Mouse (Mus musculus): ENCODE measurements around the gene Nsd1. TPM values are rescaled to one million over a fixed set of nuclear protein-coding genes. Genes with fewer than 3 reads are reported as not detected.
"Not testable (repeated sequence)": the region's sequence is repeated elsewhere in the genome, so short reads cannot be mapped to it uniquely, and the experiment has no call there.

Gene Nsd1
- total and polyA plus RNA-seq, 2 experiments from 2014 or later: 56.2 to 103 TPM

DNA sequence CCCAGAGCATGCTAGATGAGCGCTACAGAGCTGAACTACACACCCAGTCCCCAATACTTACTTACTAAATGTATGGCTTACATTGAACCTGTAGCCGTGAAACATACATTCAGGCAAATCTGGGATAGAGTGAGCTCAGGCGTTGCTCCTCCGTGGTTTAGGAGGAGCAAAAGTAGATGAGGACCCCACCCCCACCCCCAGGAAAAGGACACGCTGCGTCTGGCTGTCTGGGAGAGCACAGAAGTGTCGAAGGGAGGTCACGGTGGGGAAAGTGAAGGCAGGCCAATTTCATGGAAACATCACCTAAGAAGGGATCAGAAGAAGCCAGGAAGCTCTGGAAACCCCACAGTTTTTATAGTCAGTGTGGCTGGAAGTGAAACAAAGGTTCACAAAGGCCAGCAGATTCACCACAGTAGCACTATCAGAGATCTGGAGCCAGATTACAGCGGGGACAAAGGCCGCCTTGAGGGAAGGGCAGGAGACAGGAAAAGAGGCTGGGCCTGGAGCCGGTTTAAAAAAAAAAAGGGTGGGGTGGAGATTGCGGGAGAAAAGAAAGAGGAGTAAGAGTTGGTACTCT is 20.0 kb upstream of the Nsd1 start:
- H3K4me1 ChIP-seq (ENCODE audit: insufficient read depth, low read length): peaks cover 5% of the 10 kb centered on the region; the same call in 1 of the 2 replicates
- peak overlapping the region; percentile 40 for H3K4me3 ChIP-seq (ENCODE audit: low read depth, low read length)
- H3K4me2 ChIP-seq (ENCODE audit: low read depth, low read length, poor library complexity, severe bottlenecking): peak overlapping the region; percentile 73
- H3K27ac ChIP-seq (ENCODE audit: low read depth, low read length): peak overlapping the region; percentile 92
- no peaks in the 10 kb centered on the region for H3K27me3 ChIP-seq (ENCODE audit: insufficient read depth, low read length)
- 3% methylated on average over 12 of the region's 12 CpGs for WGBS
- no peaks in the 10 kb centered on the region for H3K36me3 ChIP-seq (ENCODE audit: insufficient read depth, low read length)
- ATAC-seq (ENCODE audit: low FRiP score): peak; percentile 25
- DNase-seq (ENCODE audit: low spot score): peak; percentile 26
- H3K9me3 ChIP-seq (ENCODE audit: low read length): no peaks in the 10 kb centered on the region
- TF ChIP-seq CTCF (IDR thresholded peaks at IDR 0.05): no peak
- H3K9ac ChIP-seq (replicated peaks; ENCODE audit: low read length, poor library complexity, severe bottlenecking): peak overlapping the region; percentile 74

DNA sequence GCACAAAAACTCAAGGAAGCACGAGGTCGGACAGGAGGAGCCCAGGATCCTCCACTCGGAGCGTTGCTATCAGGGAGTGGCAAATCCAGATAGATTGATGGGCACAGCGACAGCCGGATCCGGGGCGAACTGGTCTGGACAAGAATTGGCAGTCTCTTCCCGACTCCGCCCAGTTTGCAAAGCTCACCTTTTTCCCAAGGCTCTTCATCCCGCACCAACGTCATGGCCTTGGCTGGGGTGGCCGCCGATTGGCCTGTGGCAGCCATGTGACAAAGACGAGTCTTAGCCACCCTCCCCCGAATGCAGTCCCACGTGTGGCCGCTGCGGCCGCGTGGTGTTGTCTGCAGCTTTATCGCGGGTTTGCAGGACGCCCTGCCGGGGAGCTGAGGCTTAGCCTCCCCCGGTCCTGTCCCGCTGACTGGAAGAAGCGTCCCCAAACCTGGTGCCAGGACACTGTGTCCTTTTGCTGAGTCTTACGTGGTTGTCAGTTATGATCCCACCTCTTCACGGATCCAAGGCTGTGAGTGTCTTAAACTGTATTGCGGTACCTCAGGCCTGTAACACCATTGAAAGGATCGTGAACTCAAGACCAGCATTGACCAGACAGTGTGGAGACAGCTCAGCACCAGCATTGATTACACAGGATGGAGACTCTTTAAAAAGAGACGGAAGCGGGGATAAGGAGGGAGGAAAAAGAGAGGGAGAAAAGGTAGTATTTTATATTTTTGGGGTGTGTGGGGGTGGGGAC is 19.3 kb upstream of the Nsd1 start:
- H3K36me3 ChIP-seq (ENCODE audit: insufficient read depth, low read length): no peaks in the 10 kb centered on the region
- H3K27me3 ChIP-seq (ENCODE audit: insufficient read depth, low read length): no peaks in the 10 kb centered on the region
- peak overlapping the region; percentile 73 for H3K4me2 ChIP-seq (ENCODE audit: low read depth, low read length, poor library complexity, severe bottlenecking)
- H3K4me1 ChIP-seq (ENCODE audit: insufficient read depth, low read length): peaks cover 5% of the 10 kb centered on the region; the same call in 1 of the 2 replicates
- TF ChIP-seq CTCF (IDR thresholded peaks at IDR 0.05): peak; percentile 85
- ATAC-seq (ENCODE audit: low FRiP score) (peak; percentile 99), DNase-seq (ENCODE audit: low spot score) (peak; percentile 97)
- no peaks in the 10 kb centered on the region for H3K9me3 ChIP-seq (ENCODE audit: low read length)
- H3K27ac ChIP-seq (ENCODE audit: low read depth, low read length): peak overlapping the region; percentile 92
- peak overlapping the region; percentile 40 for H3K4me3 ChIP-seq (ENCODE audit: low read depth, low read length)
- WGBS: 3% methylated on average over 34 of the region's 34 CpGs
- peak overlapping the region; percentile 74 for H3K9ac ChIP-seq (replicated peaks; ENCODE audit: low read length, poor library complexity, severe bottlenecking)

DNA sequence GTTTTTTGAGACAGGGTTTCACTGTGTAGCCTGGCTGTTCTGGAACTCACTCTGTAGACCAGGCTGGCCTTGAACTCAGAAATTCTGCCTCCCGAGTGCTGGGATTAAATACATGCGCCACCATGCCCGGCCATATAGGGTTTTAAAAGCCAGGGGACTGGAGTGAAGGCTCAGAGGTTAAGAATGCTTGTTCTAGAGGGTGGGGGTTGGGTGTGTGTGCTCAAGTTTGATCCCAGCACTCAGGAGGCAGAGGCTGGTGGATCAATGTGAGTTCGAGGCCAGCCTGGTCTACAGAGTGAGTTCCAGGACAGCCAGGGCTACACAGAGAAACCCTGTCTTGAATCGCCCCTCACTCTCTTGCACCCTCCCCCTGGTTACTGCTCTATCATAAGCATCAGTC is 18.0 kb upstream of the Nsd1 start:
- no peaks in the 10 kb centered on the region for H3K36me3 ChIP-seq (ENCODE audit: insufficient read depth, low read length)
- H3K9me3 ChIP-seq (ENCODE audit: low read length): no peaks in the 10 kb centered on the region
- no peak overlapping the region for H3K4me2 ChIP-seq (ENCODE audit: low read depth, low read length, poor library complexity, severe bottlenecking)
- 92% methylated on average over 5 of the region's 5 CpGs for WGBS
- no peak for ATAC-seq (ENCODE audit: low FRiP score)
- H3K4me3 ChIP-seq (ENCODE audit: low read depth, low read length): no peak overlapping the region
- H3K4me1 ChIP-seq (ENCODE audit: insufficient read depth, low read length): peaks cover 5% of the 10 kb centered on the region; the same call in 1 of the 2 replicates
- DNase-seq (ENCODE audit: low spot score): no peak
- H3K9ac ChIP-seq (replicated peaks; ENCODE audit: low read length, poor library complexity, severe bottlenecking): no peak overlapping the region
- H3K27ac ChIP-seq (ENCODE audit: low read depth, low read length): no peak overlapping the region
- H3K27me3 ChIP-seq (ENCODE audit: insufficient read depth, low read length): no peaks in the 10 kb centered on the region
- no peak for TF ChIP-seq CTCF (IDR thresholded peaks at IDR 0.05)

DNA sequence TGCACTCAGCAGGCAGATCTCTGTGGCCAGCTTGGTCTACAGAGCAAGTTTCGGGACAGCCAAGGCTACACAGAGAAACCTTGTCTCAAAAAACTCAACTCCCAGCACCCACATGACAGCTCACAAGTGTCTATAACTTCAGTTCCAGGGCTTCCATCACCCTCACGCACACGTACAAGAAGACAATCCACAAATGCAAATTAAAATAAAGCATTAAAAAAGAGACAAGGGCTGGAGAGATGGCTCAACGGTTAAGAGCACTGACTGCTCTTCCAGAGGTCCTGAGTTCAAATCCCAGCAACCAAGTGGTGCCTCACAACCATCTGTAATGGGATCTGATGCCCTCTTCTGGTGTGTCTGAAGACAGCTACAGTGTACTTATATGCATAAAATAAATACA is 6.8 kb upstream of the Nsd1 start:
- not testable (repeated sequence) for H3K4me3 ChIP-seq (ENCODE audit: low read depth, low read length); H3K27ac ChIP-seq (ENCODE audit: low read depth, low read length); H3K9ac ChIP-seq (replicated peaks; ENCODE audit: low read length, poor library complexity, severe bottlenecking); H3K27me3 ChIP-seq (ENCODE audit: insufficient read depth, low read length); H3K4me2 ChIP-seq (ENCODE audit: low read depth, low read length, poor library complexity, severe bottlenecking); DNase-seq (ENCODE audit: low spot score); H3K9me3 ChIP-seq (ENCODE audit: low read length); ATAC-seq (ENCODE audit: low FRiP score); H3K36me3 ChIP-seq (ENCODE audit: insufficient read depth, low read length); H3K4me1 ChIP-seq (ENCODE audit: insufficient read depth, low read length)
- 85% methylated on average over 4 of the region's 4 CpGs for WGBS

DNA sequence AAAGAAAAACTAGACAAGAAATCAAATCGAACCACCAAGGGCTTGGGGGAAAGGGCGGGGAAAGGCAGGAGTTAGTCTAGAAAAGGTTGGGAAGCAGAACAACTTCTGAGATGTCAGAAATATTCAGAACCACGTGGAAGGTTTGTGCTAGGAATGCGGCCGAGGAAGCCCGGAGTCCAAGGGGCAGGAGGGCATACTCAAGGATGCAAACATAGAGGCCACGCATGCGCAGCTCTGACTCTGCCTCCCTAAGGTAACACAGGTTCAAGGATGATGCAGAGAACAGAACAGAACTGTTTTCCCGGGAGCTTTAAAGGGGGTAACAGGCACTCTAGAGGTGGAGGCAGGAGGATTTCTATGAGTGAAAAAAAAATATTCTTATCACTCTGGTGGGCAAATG is 5.8 kb upstream of the Nsd1 start:
- Histone ChIP-seq H3K4me1 (ENCODE audit: insufficient read depth, low read length) (no peaks in the 10 kb centered on the region), H3K9ac (replicated peaks; ENCODE audit: low read length, poor library complexity, severe bottlenecking) (no peak overlapping the region), H3K9me3 (ENCODE audit: low read length) (no peaks in the 10 kb centered on the region), H3K27ac (ENCODE audit: low read depth, low read length) (no peak overlapping the region), H3K36me3 (ENCODE audit: insufficient read depth, low read length) (no peaks in the 10 kb centered on the region), H3K4me3 (ENCODE audit: low read depth, low read length) (no peak overlapping the region), H3K4me2 (ENCODE audit: low read depth, low read length, poor library complexity, severe bottlenecking) (no peak overlapping the region), H3K27me3 (ENCODE audit: insufficient read depth, low read length) (no peaks in the 10 kb centered on the region)
- ATAC-seq (ENCODE audit: low FRiP score): no peak
- no peak for TF ChIP-seq CTCF (IDR thresholded peaks at IDR 0.05)
- DNase-seq (ENCODE audit: low spot score): no peak
- 79% methylated on average over 9 of the region's 9 CpGs for WGBS

DNA sequence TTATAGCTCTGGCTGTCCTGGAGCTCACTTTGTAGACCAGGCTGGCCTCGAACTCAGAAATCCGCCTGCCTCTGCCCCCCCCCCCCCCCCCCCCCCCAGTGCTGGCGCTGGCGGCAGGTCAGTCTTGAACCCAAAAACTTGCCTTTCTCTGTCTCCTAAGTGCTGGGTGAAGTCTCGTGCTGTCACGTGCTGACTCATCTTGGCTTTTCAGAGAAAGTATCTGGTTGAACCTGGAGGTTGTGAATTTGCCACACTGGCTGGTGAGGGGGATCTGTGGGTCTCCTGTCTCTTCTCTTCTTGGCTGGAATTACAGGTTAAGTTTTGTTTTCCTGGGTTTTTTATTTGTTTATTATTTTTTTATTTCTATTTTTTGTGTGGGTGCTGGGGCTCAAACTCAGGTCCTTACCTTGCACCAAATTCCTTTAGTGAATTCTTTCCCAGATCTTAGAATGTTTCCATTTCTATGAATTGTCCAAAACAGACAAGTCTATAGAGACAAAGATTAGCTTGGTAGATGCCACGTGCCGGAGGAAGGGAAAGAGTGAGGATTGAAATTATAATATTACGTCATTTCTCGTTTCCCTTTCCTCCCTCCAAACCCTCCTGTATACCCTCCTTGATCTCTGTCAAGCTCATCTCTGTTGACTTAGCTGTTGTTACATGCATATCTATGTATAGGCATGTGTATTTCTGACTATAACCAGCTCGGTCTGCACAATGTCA is 4.8 kb upstream of the Nsd1 start:
- H3K27ac ChIP-seq (ENCODE audit: low read depth, low read length): no peak overlapping the region
- DNase-seq (ENCODE audit: low spot score): no peak
- no peak for TF ChIP-seq CTCF (IDR thresholded peaks at IDR 0.05)
- 86% methylated on average over 9 of the region's 11 CpGs for WGBS
- no peak overlapping the region for H3K9ac ChIP-seq (replicated peaks; ENCODE audit: low read length, poor library complexity, severe bottlenecking)
- H3K4me3 ChIP-seq (ENCODE audit: low read depth, low read length): no peak overlapping the region
- H3K27me3 ChIP-seq (ENCODE audit: insufficient read depth, low read length): no peaks in the 10 kb centered on the region
- H3K9me3 ChIP-seq (ENCODE audit: low read length): no peaks in the 10 kb centered on the region
- H3K36me3 ChIP-seq (ENCODE audit: insufficient read depth, low read length): no peaks in the 10 kb centered on the region
- ATAC-seq (ENCODE audit: low FRiP score): no peak
- no peak overlapping the region for H3K4me2 ChIP-seq (ENCODE audit: low read depth, low read length, poor library complexity, severe bottlenecking)
- no peaks in the 10 kb centered on the region for H3K4me1 ChIP-seq (ENCODE audit: insufficient read depth, low read length)

All from midbrain, postnatal 0 days (tissue).